Mouse (Mus musculus): ENCODE data around the gene Ubap1l. TPM values are rescaled to one million over a fixed set of nuclear protein-coding genes. Genes with fewer than 3 reads are reported as not detected.

Ubap1l gene
- polyA plus RNA-seq, 1 experiment from 2014 or later, result 2.0 TPM

DNA sequence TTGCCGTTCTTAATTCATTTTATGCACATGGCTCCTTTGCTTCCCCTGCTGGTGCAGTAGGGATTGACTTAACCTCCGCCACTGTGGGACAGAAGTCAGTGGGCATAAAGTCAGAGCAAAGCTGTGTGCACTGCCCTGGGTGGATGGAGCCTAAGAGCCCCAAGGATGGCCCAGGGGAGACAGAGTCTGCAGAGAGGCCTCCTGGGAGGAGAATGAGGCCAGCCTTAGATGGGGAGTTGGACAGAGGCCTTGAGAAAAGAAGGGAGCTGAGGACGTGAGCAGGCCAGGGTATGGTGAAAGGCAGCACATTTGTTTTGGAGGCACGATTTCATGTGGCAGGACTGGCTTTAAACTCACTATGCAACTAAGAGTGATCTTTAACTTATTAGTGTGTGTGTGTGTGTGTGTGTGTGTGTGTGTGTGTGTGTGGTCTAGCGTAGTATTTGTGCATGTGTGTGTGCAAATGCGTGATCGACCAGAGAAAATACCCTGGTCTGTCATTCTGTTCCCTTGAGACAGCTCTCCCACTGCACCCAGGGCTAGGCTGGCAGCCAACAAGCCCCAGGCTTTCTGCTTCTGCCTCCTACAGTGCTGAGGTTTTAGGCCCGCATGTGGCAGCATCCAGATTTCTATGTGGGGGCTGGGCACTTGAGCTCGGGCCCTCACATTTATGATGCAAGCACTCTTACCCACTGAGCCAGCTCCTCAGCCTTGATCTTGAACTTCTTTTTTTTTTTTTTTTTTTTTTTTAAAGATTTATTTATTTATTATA lies 14.5 kb downstream of the Ubap1l start:
- Histone ChIP-seq H3K4me2 (no peak overlapping the region), H3K27me3 (no peaks in the 10 kb centered on the region), H3K27ac (replicated peaks) (0 out of 2 replicates have a peak overlapping the region, but pooled peaks have one; percentile 33), H3K9ac (no peak overlapping the region), H3K4me1 (replicated peaks) (no peaks in the 10 kb centered on the region), H3K4me3 (no peak overlapping the region), H3K9me3 (no peaks in the 10 kb centered on the region), H3K36me3 (peaks cover 53% of the 10 kb centered on the region)
- ATAC-seq (ENCODE audit: low read depth), result no peak
- WGBS, result 76% methylated on average over 9 of the region's 9 CpGs

DNA sequence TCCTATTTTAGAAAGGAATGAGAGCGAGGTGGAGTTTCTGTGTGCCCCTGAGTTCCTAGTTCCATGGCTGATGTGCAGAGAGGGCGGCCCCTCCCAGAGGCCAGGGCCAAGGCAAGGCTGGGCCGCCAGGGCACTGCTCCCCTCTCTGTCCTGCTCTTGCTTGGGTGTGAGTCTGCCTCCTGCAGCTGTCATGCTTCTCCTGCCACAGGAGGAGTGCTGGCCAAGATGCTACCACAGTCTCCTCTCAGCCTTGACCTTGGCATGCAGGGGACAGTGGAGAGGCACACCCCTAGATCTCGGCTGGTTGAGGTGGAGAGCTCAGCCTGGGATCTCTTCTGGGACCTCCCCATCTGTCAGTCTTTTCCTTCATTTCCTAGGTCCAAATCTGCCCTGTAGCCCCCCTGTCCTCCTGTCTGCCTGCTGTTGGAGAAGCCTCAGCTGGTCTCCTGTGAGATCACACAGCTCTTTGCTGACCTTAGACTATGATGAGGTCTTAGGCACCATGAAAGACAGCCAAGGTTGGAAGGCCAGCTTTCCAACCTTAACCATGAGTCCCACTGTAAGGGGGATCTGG lies 20.3 kb downstream of the Ubap1l start:
- no peak for ATAC-seq (ENCODE audit: low read depth)
- Histone ChIP-seq H3K27ac (replicated peaks) (no peak overlapping the region), H3K9ac (no peak overlapping the region), H3K4me1 (replicated peaks) (no peaks in the 10 kb centered on the region), H3K4me3 (no peak overlapping the region), H3K4me2 (no peak overlapping the region), H3K9me3 (no peaks in the 10 kb centered on the region), H3K27me3 (no peaks in the 10 kb centered on the region), H3K36me3 (peaks cover 25% of the 10 kb centered on the region)
- 88% methylated on average over 4 of the region's 4 CpGs for WGBS

DNA sequence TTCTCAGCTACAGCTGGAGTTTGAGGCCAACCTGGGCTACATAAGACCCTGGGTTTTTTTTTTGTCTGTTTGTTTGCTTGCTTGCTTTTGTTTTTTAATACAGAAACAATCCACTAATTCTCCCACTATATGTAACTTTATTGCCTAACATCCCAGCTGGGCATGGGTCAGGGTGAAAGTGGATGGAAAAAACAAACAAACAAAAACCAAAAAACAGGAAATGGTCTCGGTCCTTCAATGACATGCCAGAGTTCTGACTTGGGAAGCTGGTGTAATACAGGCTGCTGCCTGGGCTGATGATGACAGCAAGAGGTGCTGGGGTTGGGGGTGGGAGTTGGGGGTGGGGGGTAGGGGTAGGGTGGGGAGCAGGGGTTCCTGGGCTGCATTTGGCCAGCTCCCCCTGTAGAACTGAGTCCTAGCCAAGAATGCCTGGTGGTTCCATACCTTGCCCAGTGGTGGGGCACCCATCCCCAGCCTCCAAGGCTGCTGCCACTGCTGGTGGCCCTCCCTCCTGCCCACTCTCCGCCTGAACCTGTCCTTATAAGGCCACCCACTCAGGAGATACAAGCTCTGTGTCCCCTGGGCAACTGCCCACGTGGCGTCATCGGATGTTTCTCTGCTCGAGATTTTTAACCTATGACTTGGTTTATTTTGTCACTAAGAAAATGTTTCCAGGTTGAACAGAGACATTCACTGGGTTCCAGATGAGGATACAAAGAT lies 21.4 kb downstream of the Ubap1l start:
- H3K9me3 ChIP-seq, result no peaks in the 10 kb centered on the region
- H3K27ac ChIP-seq (replicated peaks), result no peak overlapping the region
- peaks cover 14% of the 10 kb centered on the region for H3K36me3 ChIP-seq
- ATAC-seq (ENCODE audit: low read depth), result no peak
- H3K27me3 ChIP-seq, result no peaks in the 10 kb centered on the region
- H3K9ac ChIP-seq, result no peak overlapping the region
- H3K4me1 ChIP-seq (replicated peaks), result peaks cover 7% of the 10 kb centered on the region
- no peak overlapping the region for H3K4me2 ChIP-seq
- WGBS, result 80% methylated on average over 6 of the region's 6 CpGs
- H3K4me3 ChIP-seq, result no peak overlapping the region

- Histone ChIP-seq H3K4me2 (no peak overlapping the region), H3K36me3 (peaks cover 9% of the 10 kb centered on the region; the same call in 1 of the 2 replicates), H3K27me3 (no peaks in the 10 kb centered on the region), H3K27ac (replicated peaks) (no peak overlapping the region), H3K4me3 (no peak overlapping the region), H3K9ac (no peak overlapping the region), H3K9me3 (no peaks in the 10 kb centered on the region), H3K4me1 (replicated peaks) (peaks cover 7% of the 10 kb centered on the region)
- no peak for ATAC-seq (ENCODE audit: low read depth)
- 66% methylated on average over 3 of the region's 3 CpGs for WGBS
These were observed 21.9 kb downstream of the Ubap1l start for GRCm38 (mm10) chr9:65382751-65383097.

DNA sequence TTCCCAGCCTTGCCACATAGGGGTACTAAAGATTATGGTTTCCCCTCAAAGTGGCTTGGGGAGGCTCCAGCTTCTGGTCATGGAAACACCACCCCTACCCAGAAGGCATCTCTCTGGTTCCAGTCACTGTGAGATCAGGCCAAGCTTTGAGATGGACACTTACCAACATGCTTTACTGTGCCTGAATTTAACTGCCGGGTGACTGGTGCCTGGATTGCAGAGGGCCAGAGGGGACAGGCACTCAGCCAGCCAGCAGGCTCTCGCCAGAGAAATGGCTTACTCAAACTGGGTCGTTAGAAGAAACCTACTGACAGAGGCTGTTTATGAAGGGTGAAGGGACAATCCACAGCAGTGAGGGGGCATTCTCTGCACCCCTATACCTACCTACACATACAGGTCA lies 23.4 kb downstream of the Ubap1l start:
- H3K4me1 ChIP-seq (replicated peaks), result peaks cover 7% of the 10 kb centered on the region
- H3K27ac ChIP-seq (replicated peaks), result no peak overlapping the region
- H3K36me3 ChIP-seq, result peaks cover 5% of the 10 kb centered on the region; the same call in 1 of the 2 replicates
- H3K4me2 ChIP-seq, result no peak overlapping the region
- no peak for ATAC-seq (ENCODE audit: low read depth)
- no peaks in the 10 kb centered on the region for H3K9me3 ChIP-seq
- no peak overlapping the region for H3K4me3 ChIP-seq
- H3K27me3 ChIP-seq, result peaks cover 12% of the 10 kb centered on the region
- H3K9ac ChIP-seq, result no peak overlapping the region
- WGBS, result 51% methylated on average over 3 of the region's 3 CpGs

- H3K4me3 ChIP-seq, result no peak overlapping the region
- no peak overlapping the region for H3K27ac ChIP-seq (replicated peaks)
- ATAC-seq (ENCODE audit: low read depth), result no peak
- no peaks in the 10 kb centered on the region for H3K9me3 ChIP-seq
- peaks cover 13% of the 10 kb centered on the region for H3K4me1 ChIP-seq (replicated peaks)
- H3K4me2 ChIP-seq, result no peak overlapping the region
- H3K9ac ChIP-seq, result no peak overlapping the region
- 11% methylated on average over 8 of the region's 8 CpGs for WGBS
- no peaks in the 10 kb centered on the region for H3K36me3 ChIP-seq
- H3K27me3 ChIP-seq, result peaks cover 35% of the 10 kb centered on the region
These were observed 25.7 kb downstream of the Ubap1l start for GRCm38 (mm10) chr9:65386373-65387140.

GRCm38 (mm10) chr9:65390752-65391612 lies 30.1 kb downstream of the Ubap1l start:
- Histone ChIP-seq H3K4me3 (peak overlapping the region; percentile 41), H3K9me3 (no peaks in the 10 kb centered on the region), H3K27ac (replicated peaks) (no peak overlapping the region), H3K36me3 (no peaks in the 10 kb centered on the region), H3K4me2 (peak overlapping the region; percentile 58), H3K27me3 (peaks cover 56% of the 10 kb centered on the region), H3K9ac (peak overlapping the region; percentile 45), H3K4me1 (replicated peaks) (peaks cover 14% of the 10 kb centered on the region)
- WGBS, result 17% methylated on average over 96 of the region's 96 CpGs
- peak; percentile 64; the same call in 1 of the 2 replicates for ATAC-seq (ENCODE audit: low read depth)

- no peaks in the 10 kb centered on the region for H3K36me3 ChIP-seq
- no peak within 1 kb of the TSS for H3K27ac ChIP-seq (replicated peaks)
- peaks cover 10% of the 10 kb centered on the region for H3K4me1 ChIP-seq (replicated peaks)
- peaks cover 56% of the 10 kb centered on the region for H3K27me3 ChIP-seq
- H3K9ac ChIP-seq, result peak within 1 kb of the TSS; percentile 45
- 39% methylated on average over 8 of the region's 8 CpGs for WGBS
- peak within 1 kb of the TSS; percentile 41 for H3K4me3 ChIP-seq
- no peak for ATAC-seq (ENCODE audit: low read depth)
- peak within 1 kb of the TSS; percentile 58 for H3K4me2 ChIP-seq
- H3K9me3 ChIP-seq, result no peaks in the 10 kb centered on the region
These were observed 30.7 kb downstream of the Ubap1l start, which contains the start of gene Kbtbd13 for GRCm38 (mm10) chr9:65391613-65391964. Kbtbd13 (minus strand) TSS chr9:65391652.

- no peak overlapping the region for H3K9ac ChIP-seq
- peaks cover 56% of the 10 kb centered on the region for H3K27me3 ChIP-seq
- H3K36me3 ChIP-seq, result no peaks in the 10 kb centered on the region
- H3K4me3 ChIP-seq, result no peak overlapping the region
- ATAC-seq (ENCODE audit: low read depth), result no peak
- H3K27ac ChIP-seq (replicated peaks), result no peak overlapping the region
- H3K4me2 ChIP-seq, result no peak overlapping the region
- no peaks in the 10 kb centered on the region for H3K9me3 ChIP-seq
- 30% methylated on average over 6 of the region's 6 CpGs for WGBS
- H3K4me1 ChIP-seq (replicated peaks), result peaks cover 7% of the 10 kb centered on the region
These were observed 32.0 kb downstream of the Ubap1l start for GRCm38 (mm10) chr9:65392638-65393364.

DNA sequence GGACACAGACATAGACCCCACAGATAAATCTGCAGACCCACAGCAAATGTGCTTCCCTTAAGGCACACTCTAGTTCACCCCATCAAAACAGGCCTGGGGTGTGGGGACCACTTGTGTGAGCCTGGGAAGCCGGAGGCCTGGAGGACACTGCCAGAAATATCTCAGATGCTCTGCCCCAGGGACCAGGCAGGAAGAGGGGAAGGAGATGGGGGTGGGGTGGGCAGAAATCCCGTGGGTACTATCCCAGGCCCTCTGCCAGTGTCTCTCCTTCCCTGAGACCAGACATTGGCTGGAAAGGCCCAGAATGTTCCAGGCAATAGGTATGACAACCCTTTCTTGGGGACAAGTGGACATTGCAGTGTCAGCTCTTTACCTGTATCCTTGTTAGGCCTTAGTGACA lies 32.8 kb downstream of the Ubap1l start:
- ATAC-seq (ENCODE audit: low read depth), result no peak
- Histone ChIP-seq H3K4me2 (no peak overlapping the region), H3K9ac (no peak overlapping the region), H3K27me3 (peaks cover 51% of the 10 kb centered on the region), H3K36me3 (no peaks in the 10 kb centered on the region), H3K4me1 (replicated peaks) (peaks cover 15% of the 10 kb centered on the region), H3K9me3 (no peaks in the 10 kb centered on the region), H3K4me3 (no peak overlapping the region), H3K27ac (replicated peaks) (no peak overlapping the region)
- 47% methylated on average over 2 of the region's 2 CpGs for WGBS

DNA sequence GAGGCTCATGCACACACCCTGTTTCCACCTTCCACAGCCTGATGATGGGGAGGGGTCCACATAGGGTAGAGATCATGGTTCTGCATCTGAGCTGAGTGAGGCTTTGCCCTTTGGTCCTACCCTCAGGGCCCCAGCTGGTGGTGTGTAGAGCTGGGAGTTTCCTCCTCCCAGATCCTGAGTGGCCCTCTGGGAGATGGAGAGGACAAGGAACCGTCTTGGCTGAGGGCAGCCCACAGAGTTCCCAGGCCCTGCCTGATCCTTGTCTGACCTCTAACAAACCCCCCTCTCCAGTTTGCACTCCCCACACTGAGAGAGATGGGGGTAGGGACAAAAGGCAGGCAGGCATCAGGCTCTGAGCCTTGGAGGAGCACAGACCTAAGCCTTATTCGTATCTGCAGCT lies 33.5 kb downstream of the Ubap1l start:
- H3K27me3 ChIP-seq, result peaks cover 43% of the 10 kb centered on the region
- no peak for ATAC-seq (ENCODE audit: low read depth)

More for the DNA sequence above, 33.5 kb downstream of the Ubap1l start:
- WGBS, result 73% methylated on average over 2 of the region's 2 CpGs
- Histone ChIP-seq H3K4me3 (no peak overlapping the region), H3K36me3 (no peaks in the 10 kb centered on the region), H3K27ac (replicated peaks) (no peak overlapping the region), H3K4me2 (no peak overlapping the region), H3K9ac (no peak overlapping the region), H3K4me1 (replicated peaks) (peaks cover 19% of the 10 kb centered on the region), H3K9me3 (no peaks in the 10 kb centered on the region)

Measured in neural tube, embryonic 13.5 days (tissue).